Mouse (Mus musculus) midbrain, embryonic 16.5 days (tissue): Measurements from ENCODE around the gene Nmral1. TPM values are rescaled to one million over a fixed set of nuclear protein-coding genes. Genes with fewer than 3 reads are reported as not detected.

Source experiments
- ATAC-seq: fragments of 200-750 bp; cut with Nextera tagmentation; 2 replicates; pipeline ENCODE4 v1.8.0; 2017; ENCODE audit warnings: moderate TSS enrichment
- H3K27ac ChIP-seq: fragments of 300-500 bp; sonication (generic); 2 replicates; pipeline ENCODE4 v1.5.1; 2014; ENCODE audit warnings: mild to moderate bottlenecking, low read length, mixed read lengths
- H3K27me3 ChIP-seq: fragments of 300-500 bp; sonication (generic); 2 replicates; pipeline ENCODE4 v1.6.1; 2014; ENCODE audit warnings: low read depth, low read length, mixed read lengths; ENCODE audit not compliant: control insufficient read depth, insufficient read depth
- H3K36me3 ChIP-seq: fragments of 300-500 bp; sonication (generic); 2 replicates; pipeline ENCODE4 v1.6.1; 2014; ENCODE audit warnings: mild to moderate bottlenecking, low read length, moderate library complexity, mixed read lengths; ENCODE audit not compliant: control insufficient read depth, insufficient read depth
- H3K4me1 ChIP-seq: fragments of 300-500 bp; sonication (generic); 2 replicates; pipeline ENCODE4 v1.6.1; 2014; ENCODE audit warnings: mild to moderate bottlenecking, low read length, mixed read lengths; ENCODE audit not compliant: control insufficient read depth, insufficient read depth
- H3K4me2 ChIP-seq: fragments of 300-500 bp; sonication (generic); 2 replicates; pipeline ENCODE4 v1.6.1; 2014; ENCODE audit warnings: mild to moderate bottlenecking, low read length, mixed read lengths
- H3K4me3 ChIP-seq: fragments of 300-500 bp; sonication (generic); 2 replicates; pipeline ENCODE4 v1.5.1; 2014; ENCODE audit warnings: low read depth, mild to moderate bottlenecking, low read length, moderate library complexity, mixed read lengths
- H3K9ac ChIP-seq: fragments of 300-500 bp; sonication (generic); 2 replicates; pipeline ENCODE4 v1.6.1; 2014; ENCODE audit warnings: low read depth, low read length, mixed read lengths
- H3K9me3 ChIP-seq: fragments of 300-500 bp; sonication (generic); replicated peaks from 2 replicates; pipeline ENCODE4 v1.6.1; 2014; ENCODE audit warnings: mild to moderate bottlenecking, low read length, mixed read lengths; ENCODE audit not compliant: control insufficient read depth, poor library complexity, severe bottlenecking
- WGBS: fragments of 180-500 bp; shearing (Covaris S2); extraction: QIAGEN DNeasy Blood & Tissue Kit; methylation state at CpG from one replicate; pipeline ENCODE4 v1.1.7; 2014; 5-methylcytosine and 5-hydroxymethylcytosine counted together
- polyA plus RNA-seq: library from polyadenylated mRNA; unstranded; fragments of >200 nt; fragmentation: Nextera tagmentation; extraction: Ambion mirVana; gene quantifications from 2 replicates; pipeline ENCODE4 v1.2.1, GENCODE M21; 2015

The Nmral1 gene
- polyA plus RNA-seq, 1 experiment from 2014 or later, result 65.9 TPM

DNA sequence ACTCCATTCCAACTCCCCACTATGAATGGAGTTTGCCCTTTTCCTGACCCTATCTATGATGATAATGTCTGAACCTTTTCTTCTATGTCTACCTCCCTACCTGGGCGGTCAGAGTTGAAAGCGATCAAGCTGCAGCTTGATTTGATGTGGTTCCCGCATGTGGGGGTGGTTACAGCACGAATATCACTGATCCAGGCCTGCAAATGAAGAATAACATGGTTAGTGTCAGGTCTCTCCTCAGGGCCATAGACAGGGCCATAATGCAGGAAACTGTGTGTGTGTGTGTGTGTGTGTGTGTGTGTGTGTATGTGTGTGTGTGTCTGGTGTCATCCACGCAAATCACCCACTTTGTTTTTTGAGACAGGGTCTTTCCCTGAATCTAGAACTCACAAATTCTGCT is 42.3 kb downstream of the Nmral1 start:
- H3K9ac ChIP-seq, result no peak overlapping the region
- H3K36me3 ChIP-seq, result peaks cover 14% of the 10 kb centered on the region
- ATAC-seq, result no peak
- H3K27me3 ChIP-seq, result no peaks in the 10 kb centered on the region
- H3K4me3 ChIP-seq, result no peak overlapping the region
- no peaks in the 10 kb centered on the region for H3K9me3 ChIP-seq
- WGBS, result 95% methylated on average over 5 of the region's 5 CpGs
- H3K27ac ChIP-seq, result no peak overlapping the region
- no peak overlapping the region for H3K4me2 ChIP-seq
- H3K4me1 ChIP-seq, result peaks cover 12% of the 10 kb centered on the region

DNA sequence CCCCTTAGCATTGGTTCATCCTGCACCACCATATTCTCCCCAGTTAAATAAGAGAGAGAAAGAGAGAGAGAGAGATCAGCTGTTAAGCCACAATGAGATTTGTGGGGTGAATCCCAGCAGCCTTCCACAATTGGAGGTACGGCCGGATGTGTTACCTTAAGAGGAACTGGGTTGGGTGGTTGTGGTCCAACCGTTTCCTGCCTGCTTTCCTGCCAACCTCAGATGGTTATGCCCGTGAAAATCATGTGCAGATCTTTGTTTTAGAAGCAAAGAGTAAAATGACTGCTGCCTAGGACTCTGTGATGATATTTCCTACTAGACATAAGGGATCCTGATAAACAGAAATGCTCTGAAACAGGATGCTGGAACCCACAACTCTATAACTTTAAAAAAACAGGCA is 45.1 kb downstream of the Nmral1 start:
- Histone ChIP-seq H3K9ac (no peak overlapping the region), H3K36me3 (peaks cover 18% of the 10 kb centered on the region), H3K4me2 (no peak overlapping the region), H3K27ac (no peak overlapping the region), H3K4me1 (peaks cover 7% of the 10 kb centered on the region), H3K9me3 (no peaks in the 10 kb centered on the region), H3K4me3 (no peak overlapping the region), H3K27me3 (no peaks in the 10 kb centered on the region)
- WGBS, result 89% methylated on average over 4 of the region's 4 CpGs
- ATAC-seq, result no peak

DNA sequence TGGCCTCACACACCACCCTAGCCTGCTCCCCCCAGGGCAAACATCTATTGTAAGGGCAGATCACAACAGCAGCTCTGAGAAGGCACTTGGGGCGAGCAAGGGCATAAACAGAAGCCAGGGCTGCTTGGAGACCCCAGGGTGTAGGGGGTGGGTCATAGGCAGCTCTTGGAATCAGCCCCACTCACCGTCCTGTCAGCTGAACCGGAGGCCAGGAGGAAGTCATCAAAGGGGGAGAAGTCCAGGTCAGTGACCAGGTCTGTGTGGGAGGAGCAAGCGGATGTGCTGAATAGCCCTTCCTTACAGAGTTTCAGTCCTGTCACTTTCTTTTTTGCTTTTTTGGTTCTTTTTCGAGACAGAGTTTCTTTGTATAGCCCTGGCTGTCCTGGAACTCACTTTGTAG is 48.8 kb downstream of the Nmral1 start:
- WGBS, result 84% methylated on average over 5 of the region's 5 CpGs
- no peak for ATAC-seq
- no peak overlapping the region for H3K4me3 ChIP-seq
- no peaks in the 10 kb centered on the region for H3K27me3 ChIP-seq
- H3K9me3 ChIP-seq, result no peaks in the 10 kb centered on the region
- no peak overlapping the region for H3K27ac ChIP-seq
- H3K4me1 ChIP-seq, result no peaks in the 10 kb centered on the region
- H3K4me2 ChIP-seq, result no peak overlapping the region
- H3K9ac ChIP-seq, result no peak overlapping the region
- H3K36me3 ChIP-seq, result peaks cover 17% of the 10 kb centered on the region

DNA sequence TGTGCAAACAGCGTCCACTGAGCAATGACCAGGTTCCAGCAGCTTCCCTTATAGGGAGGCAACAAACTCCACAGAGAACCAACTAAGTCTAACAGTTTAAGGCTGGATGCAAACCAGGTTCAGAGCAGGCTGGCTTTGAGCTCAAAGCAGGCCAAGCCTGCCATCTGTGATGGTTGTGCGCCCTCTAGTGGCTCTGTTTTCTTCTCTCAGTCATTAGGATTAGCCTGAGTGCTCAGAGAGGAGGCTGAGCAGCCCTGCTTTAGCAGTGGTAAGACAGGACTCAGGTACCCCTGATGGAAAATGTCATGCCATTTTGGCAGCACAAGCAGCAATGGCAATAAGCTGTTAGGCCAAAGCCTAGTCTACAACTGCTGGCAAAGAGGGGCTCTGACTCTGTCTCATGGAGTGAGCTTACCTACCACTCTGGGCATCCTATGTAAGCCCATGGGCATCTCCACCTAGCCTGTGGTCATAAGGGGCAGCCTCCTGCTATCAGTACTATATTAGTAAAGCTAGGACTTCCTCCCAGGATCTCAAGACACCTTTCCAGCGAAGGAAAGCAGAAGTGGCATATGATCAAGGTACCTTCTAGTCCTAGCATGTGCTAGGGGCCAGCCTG is 51.9 kb downstream of the Nmral1 start:
- H3K27me3 ChIP-seq, result no peaks in the 10 kb centered on the region
- 28% methylated on average over 3 of the region's 3 CpGs for WGBS
- no peak overlapping the region for H3K9ac ChIP-seq
- H3K4me2 ChIP-seq, result no peak overlapping the region
- H3K36me3 ChIP-seq, result peaks cover 9% of the 10 kb centered on the region; the same call in 1 of the 2 replicates
- H3K27ac ChIP-seq, result no peak overlapping the region
- H3K4me3 ChIP-seq, result no peak overlapping the region
- H3K4me1 ChIP-seq, result no peaks in the 10 kb centered on the region
- ATAC-seq, result peak; percentile 86
- no peaks in the 10 kb centered on the region for H3K9me3 ChIP-seq

DNA sequence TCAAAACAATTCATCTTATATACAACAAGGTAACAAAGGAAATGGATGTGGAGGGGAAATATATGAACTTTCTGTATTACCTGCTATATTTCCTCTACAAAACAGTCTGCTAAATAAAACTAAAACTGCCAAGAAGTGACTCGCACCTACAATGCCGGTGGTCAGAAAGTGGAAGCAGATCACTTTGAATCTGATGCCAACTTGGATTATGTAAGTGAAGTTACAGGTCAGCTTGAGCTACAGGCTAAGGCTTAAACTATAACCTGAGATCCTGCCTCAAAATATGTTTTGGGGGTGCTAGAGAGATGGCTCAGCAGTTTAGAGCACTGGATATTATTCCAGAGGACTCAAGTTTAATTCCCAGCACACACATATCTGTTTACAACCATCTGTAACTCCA is 53.4 kb downstream of the Nmral1 start:
- Histone ChIP-seq H3K4me3 (no peak overlapping the region), H3K4me2 (no peak overlapping the region), H3K9me3 (no peaks in the 10 kb centered on the region), H3K27ac (no peak overlapping the region), H3K36me3 (peaks cover 16% of the 10 kb centered on the region; the same call in 1 of the 2 replicates), H3K4me1 (no peaks in the 10 kb centered on the region), H3K9ac (no peak overlapping the region), H3K27me3 (no peaks in the 10 kb centered on the region)
- WGBS, result 97% methylated on average over 2 of the region's 2 CpGs
- no peak for ATAC-seq

DNA sequence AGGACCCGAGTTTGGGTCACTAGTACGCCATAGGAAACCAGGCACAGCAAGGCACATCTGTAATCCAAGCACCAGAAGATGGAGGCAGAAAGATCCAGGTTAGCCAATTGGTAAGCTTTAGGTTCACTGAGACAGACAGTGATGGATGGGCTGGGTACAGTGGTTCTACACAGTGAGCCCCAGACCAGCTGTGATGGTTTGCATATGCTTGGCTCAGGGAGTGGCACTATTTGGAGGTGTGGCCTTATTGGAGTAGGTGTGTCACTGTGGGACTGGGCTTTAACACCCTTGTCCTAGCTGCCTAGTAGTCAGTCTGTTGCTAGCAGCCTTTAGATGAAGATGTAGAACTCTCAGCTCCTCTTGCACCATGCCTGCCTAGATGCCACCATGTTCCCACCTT is 55.4 kb downstream of the Nmral1 start:
- H3K27me3 ChIP-seq, result no peaks in the 10 kb centered on the region
- no peak for ATAC-seq
- H3K27ac ChIP-seq, result no peak overlapping the region
- no peak overlapping the region for H3K4me3 ChIP-seq
- WGBS, result 80% methylated on average over 2 of the region's 2 CpGs
- H3K9ac ChIP-seq, result no peak overlapping the region
- H3K36me3 ChIP-seq, result peaks cover 9% of the 10 kb centered on the region; the same call in 1 of the 2 replicates
- no peak overlapping the region for H3K4me2 ChIP-seq
- peaks cover 3% of the 10 kb centered on the region; the same call in 1 of the 2 replicates for H3K4me1 ChIP-seq
- H3K9me3 ChIP-seq, result no peaks in the 10 kb centered on the region

DNA sequence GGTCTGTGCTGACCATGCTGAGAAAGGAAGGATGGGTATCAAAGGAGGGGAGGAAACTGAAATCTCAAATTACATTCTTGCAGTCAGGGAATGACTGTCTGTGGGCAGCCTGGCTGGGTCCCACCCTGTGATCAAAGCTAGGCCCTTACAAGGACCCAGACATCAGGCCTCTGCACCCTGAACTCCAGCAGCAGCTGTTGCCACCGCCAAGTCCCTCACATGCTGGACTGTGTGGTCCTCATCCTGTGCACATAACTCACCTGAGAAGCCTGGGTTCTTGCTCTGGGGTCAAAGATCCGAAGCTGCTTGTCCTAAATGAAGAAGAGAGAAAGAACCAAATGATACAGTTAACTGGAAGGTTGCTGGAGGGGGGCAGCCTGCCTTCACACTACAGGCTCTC is 57.6 kb downstream of the Nmral1 start:
- peaks cover 3% of the 10 kb centered on the region; the same call in 1 of the 2 replicates for H3K4me1 ChIP-seq

More for the DNA sequence above, 57.6 kb downstream of the Nmral1 start:
- H3K4me2 ChIP-seq, result no peak overlapping the region
- no peaks in the 10 kb centered on the region for H3K9me3 ChIP-seq
- no peak overlapping the region for H3K27ac ChIP-seq
- H3K9ac ChIP-seq, result no peak overlapping the region
- peaks cover 9% of the 10 kb centered on the region; the same call in 1 of the 2 replicates for H3K36me3 ChIP-seq
- no peaks in the 10 kb centered on the region for H3K27me3 ChIP-seq
- 80% methylated on average over 2 of the region's 2 CpGs for WGBS
- no peak for ATAC-seq
- no peak overlapping the region for H3K4me3 ChIP-seq

Other genes with a start within 250 kb of the Nmral1 start
- gene Srl, start 177.5 kb downstream of the Nmral1 start, polyA plus RNA-seq, result 23.0 and 27.4 TPM in 2 replicates
- gene Tfap4, start 159.5 kb downstream of the Nmral1 start, polyA plus RNA-seq, result 8.0 and 9.1 TPM in 2 replicates
- 13.0 and 14.0 TPM in 2 replicates for gene Glis2, start 124.6 kb downstream of the Nmral1 start, polyA plus RNA-seq
- 144 and 153 TPM in 2 replicates for gene Pam16, start 94.4 kb downstream of the Nmral1 start, polyA plus RNA-seq
- gene Vasn, start 79.4 kb downstream of the Nmral1 start, polyA plus RNA-seq, result 4.2 and 4.3 TPM in 2 replicates
- gene Dnaja3, start 79.4 kb downstream of the Nmral1 start, polyA plus RNA-seq, result 69.2 and 70.2 TPM in 2 replicates
- 32.6 and 36.4 TPM in 2 replicates for gene Coro7, start 39.6 kb downstream of the Nmral1 start, polyA plus RNA-seq
- gene Hmox2, start 7.0 kb upstream of the Nmral1 start, polyA plus RNA-seq, result 92.7 and 102 TPM in 2 replicates
- gene Cdip1, start 70.9 kb upstream of the Nmral1 start, polyA plus RNA-seq, result 117 and 127 TPM in 2 replicates
- gene 4930562C15Rik, start 116.1 kb upstream of the Nmral1 start, polyA plus RNA-seq, result 0.26 and 0.36 TPM in 2 replicates
- gene Ubald1, start 161.0 kb upstream of the Nmral1 start, polyA plus RNA-seq, result 54.9 and 63.3 TPM in 2 replicates
- 118 and 126 TPM in 2 replicates for gene Mgrn1, start 166.9 kb upstream of the Nmral1 start, polyA plus RNA-seq
- 117 and 119 TPM in 2 replicates for gene Nudt16l1, start 219.4 kb upstream of the Nmral1 start, polyA plus RNA-seq
- gene Anks3, start 244.8 kb upstream of the Nmral1 start, polyA plus RNA-seq, result 75.1 and 78.8 TPM in 2 replicates